Mouse (Mus musculus) adrenal gland, postnatal 4 days (tissue): ENCODE measurements around the gene Polr2f. TPM values are rescaled to one million over a fixed set of nuclear protein-coding genes. Genes with fewer than 3 reads are reported as not detected.

Source experiments
- total RNA-seq, 2 experiments: library from RNA; stranded (reverse); gene quantifications; 2 replicates each; pipeline ENCODE4 v1.2.3; 2021

Gene Polr2f
- total RNA-seq, 2 experiments from 2014 or later, result 134 to 142 TPM

Other genes with a start within 250 kb of the Polr2f start
- not detected for gene Gm49510, start 241.3 kb upstream of the Polr2f start, total RNA-seq
- gene Sh3bp1, start 241.2 kb upstream of the Polr2f start, total RNA-seq, result 10 to 100 TPM; 25.3 to 26.0 TPM
- 1 to 10 TPM; 9.8 to 9.9 TPM for gene Pdxp, start 227.1 kb upstream of the Polr2f start, total RNA-seq
- gene Lgals1, start 214.3 kb upstream of the Polr2f start, total RNA-seq, result 100 to 1,000 TPM; 382 to 438 TPM
- 10 to 100 TPM; 40.0 to 47.3 TPM for gene Nol12, start 206.1 kb upstream of the Polr2f start, total RNA-seq
- 100 to 1,000 TPM in 1 of 2 experiments, 10 to 100 TPM in 1; 96.9 to 112 TPM for gene Triobp, start 193.3 kb upstream of the Polr2f start, total RNA-seq
- 100 to 1,000 TPM; 361 to 374 TPM for gene H1f0, start 112.6 kb upstream of the Polr2f start, total RNA-seq
- gene Galr3, start 99.1 kb upstream of the Polr2f start, total RNA-seq, result 1 to 10 TPM in 1 of 2 experiments, under 1 TPM in 1; 0.65 to 1.1 TPM
- 10 to 100 TPM; 23.8 to 29.7 TPM for gene Ankrd54, start 78.1 kb upstream of the Polr2f start, total RNA-seq
- 100 to 1,000 TPM; 158 to 162 TPM for gene Eif3l, start 65.8 kb upstream of the Polr2f start, total RNA-seq
- 10 to 100 TPM; 36.0 to 40.2 TPM for gene Micall1, start 32.1 kb upstream of the Polr2f start, total RNA-seq
- gene 1700088E04Rik, start 244 bp downstream of the Polr2f start, total RNA-seq, result 1 to 10 TPM; 8.0 to 9.0 TPM
- gene Sox10, start 24.2 kb downstream of the Polr2f start, total RNA-seq, result 10 to 100 TPM in 1 of 2 experiments, 1 to 10 TPM in 1; 9.5 to 12.3 TPM
- gene Pick1, start 88.2 kb downstream of the Polr2f start, total RNA-seq, result 10 to 100 TPM; 32.1 to 33.2 TPM
- under 1 TPM; 0.17 to 0.70 TPM for gene Gm49486, start 88.4 kb downstream of the Polr2f start, total RNA-seq
- under 1 TPM; 0.17 TPM for gene Slc16a8, start 113.8 kb downstream of the Polr2f start, total RNA-seq
- gene Baiap2l2, start 144.5 kb downstream of the Polr2f start, total RNA-seq, result 1 to 10 TPM; 2.3 to 5.5 TPM
- 10 to 100 TPM; 25.3 to 28.2 TPM for gene Pla2g6, start 187.4 kb downstream of the Polr2f start, total RNA-seq
- 1 to 10 TPM; 3.2 to 4.6 TPM for gene Maff, start 205.6 kb downstream of the Polr2f start, total RNA-seq